Mouse (Mus musculus): ENCODE data around the gene Arvcf.

Gene Arvcf

GRCm38 (mm10) chr16:18411802-18412476, 64.0 kb downstream of the Arvcf start:
- DNase-seq, result no peak

GRCm38 (mm10) chr16:18413032-18413816, 65.2 kb downstream of the Arvcf start:
- no peak for DNase-seq

DNA sequence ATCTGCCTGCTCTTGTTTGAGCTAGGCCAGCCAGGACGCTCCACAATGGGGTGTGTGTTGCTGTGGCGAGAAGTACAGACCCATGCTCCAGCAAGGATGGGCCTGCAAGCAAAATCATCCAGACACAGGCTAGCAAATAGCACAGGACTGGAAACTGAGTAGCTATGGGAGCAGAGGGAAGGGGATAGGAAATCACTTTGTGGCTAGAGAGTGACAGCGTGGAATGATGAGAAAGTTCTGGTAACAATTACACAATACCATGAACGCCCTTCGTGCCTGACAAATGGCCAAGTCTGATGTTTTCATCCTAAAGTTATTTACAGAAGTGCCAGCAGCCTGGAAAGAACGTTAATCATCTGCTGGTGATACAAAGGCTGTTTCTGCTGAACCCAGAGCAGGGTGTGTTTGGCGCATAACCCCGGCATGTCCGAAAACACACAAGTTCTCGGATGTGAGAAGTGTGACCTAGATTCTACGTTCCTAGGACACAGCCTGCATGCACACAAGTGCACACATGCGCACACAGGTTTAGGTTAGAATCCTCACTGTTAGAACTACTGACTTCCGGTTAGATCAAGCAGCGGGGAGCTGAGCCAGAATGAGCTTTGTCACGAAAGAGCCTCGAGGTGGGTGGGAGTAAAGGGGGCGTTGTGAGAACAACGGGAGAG, 68.2 kb downstream of the Arvcf start:
- DNase-seq, result no peak

DNA sequence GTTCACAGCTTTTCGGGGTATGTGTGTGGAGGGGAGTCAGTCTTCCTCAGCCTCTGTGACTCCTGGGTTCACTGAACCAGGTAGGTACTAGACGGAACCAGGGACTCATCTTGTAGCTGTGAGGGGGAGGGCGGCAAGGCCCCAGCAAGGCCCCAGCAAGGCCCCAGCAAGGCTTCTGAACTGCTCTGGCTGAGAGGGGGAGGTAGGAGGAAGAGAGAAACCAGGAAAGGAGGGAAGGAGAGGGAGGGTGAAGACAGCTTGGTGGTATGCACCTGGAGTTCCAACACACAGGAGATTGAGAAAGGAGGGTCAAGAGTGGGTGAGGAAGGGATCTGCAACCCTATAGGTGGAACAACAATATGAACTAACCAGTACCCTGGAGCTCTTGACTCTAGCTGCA, 68.9 kb downstream of the Arvcf start:
- DNase-seq, result no peak

DNA sequence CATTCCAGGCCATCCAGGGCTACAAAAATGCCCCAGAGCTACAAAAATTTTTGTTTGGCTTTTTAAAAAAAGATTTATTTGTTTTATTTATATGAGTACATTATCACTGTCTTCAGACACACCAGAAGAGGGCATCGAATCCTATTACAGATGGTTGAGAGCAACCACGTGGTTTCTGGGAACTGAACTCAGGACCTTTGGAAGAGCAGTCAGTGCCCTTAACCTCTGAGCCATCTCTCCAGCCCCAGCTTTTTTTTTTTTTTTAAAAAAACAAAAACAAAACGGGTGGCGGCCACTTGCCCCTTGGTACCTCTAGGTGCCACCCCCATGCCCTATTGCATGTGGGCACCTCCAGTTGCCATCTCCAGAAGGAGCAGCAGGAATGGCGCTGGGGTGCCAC, 69.5 kb downstream of the Arvcf start:
- no peak for DNase-seq

DNA sequence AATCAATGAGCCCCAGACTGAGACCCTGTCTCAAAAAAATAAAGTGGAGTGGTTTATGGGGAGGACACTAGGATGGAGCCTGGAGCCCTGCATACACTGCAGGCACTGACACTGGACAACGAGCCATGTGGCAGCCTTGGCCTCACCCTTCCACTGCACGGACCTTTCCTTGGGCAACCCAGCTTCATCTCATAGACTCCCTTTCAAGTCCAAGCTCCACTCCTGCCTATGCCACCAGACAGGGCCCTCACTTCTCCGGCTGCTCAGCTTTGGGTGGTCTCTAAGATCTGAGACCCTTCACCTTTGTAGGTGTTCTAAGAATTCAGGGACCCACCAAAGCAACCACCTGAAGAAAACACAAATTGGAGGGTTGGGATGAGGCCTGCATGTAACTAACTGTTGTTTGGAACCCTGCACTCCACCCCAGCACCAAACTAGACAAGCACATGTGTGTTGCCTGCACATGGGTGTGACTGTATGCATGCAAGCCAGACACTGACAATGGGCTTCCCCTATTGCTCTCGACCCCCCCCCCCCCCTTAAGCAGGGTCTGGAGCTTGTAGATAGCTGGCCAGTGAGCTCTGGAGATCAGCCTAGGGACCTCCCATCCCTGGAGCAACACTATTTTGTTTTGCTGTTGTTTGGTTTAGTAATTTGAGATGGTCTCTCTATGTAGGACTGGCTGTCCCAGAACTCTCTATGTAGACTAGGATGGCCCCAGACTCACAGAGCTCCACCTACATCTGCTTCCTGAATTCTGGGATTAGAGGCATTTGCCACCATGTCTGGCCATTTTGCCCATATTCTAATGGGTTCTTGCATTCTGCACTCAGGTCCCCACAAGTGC, 71.0 kb downstream of the Arvcf start:
- DNase-seq, result no peak

- no peak for DNase-seq
These were observed 71.6 kb downstream of the Arvcf start for GRCm38 (mm10) chr16:18419603-18420026.

DNA sequence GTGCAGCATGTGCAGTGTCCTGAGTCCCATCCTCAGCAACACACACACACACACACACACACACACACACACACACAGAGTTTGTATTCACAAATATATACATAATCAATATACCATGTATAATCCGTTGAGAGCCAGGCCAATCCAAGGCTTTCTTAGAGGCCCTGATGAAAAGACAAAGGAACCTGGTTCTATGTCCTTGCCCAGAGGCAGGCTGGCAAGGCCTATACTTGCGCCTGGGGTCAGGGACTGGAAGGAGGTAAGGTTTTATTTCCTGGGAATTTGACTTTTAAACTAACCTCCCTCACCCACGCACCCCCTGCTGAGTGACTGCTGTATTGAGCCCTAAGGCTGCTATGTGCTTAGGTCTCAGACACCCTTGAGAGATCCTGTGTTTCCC, 72.6 kb downstream of the Arvcf start:
- DNase-seq, result no peak

DNA sequence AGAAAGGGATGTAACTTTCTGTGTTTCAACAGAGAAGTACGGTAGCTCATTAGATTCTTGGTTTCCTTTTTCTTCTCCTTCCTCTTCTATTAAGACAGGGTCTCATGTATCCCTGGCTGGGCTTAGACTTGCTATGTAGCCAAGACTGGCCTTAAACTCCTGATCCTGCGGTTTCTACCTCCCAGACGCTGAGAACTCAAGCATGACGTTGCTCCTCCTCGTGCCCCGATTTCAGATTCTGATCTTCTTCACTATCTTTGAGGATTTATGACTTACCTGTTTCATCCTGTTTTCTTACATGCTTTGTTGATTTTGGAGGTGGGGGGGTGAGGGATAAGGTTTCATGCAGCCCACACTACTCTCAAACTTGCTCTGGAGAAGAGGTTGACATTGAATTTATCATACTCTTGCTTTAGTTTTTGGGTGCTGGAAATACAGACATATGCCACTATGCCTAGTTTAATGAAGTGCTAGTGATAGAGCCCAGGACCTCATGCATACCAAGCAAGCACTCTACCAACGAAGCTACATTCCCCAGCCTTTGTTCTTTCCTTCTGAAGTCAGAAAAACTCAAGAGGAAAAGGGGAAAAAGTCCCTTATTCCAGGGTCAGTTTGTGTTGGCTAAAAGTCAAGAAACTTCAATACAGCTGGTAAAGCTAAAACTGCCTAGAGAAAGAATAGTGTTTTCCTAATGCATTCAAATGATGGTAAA, 75.4 kb downstream of the Arvcf start:
- no peak for DNase-seq

- no peak for DNase-seq
These were observed 75.9 kb downstream of the Arvcf start for GRCm38 (mm10) chr16:18423915-18424265.

DNA sequence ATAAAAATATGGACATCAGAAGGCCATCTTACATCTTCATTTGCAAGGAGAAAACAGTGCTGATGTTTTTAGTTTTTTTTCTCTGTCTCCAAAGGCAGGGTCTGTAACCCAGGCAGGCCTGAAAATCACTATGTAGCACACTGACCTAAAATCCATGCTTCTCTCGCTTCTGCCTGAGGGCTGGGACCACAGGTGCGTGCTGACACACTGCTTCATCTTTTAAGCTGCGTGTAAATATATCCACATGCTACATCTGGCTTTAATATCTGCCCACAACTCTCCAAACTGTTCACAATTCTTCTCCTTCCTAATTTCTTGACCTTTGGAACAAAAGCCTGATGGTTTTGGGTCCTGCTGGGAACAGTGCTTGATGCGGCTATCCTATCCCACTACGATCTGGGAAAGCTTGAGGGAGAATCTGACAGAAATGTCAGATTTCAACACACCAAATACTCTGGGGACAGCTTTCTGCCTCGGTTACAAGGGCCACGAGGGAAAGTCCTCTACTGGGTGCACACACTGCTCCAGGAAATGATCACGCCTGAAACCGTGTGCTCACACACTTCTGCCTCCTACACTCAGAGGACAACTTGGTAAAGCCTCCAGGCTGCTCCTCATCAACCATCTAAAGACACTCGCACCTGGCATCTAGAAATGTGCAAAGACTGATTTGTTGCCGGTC, 76.5 kb downstream of the Arvcf start:
- DNase-seq, result no peak

DNA sequence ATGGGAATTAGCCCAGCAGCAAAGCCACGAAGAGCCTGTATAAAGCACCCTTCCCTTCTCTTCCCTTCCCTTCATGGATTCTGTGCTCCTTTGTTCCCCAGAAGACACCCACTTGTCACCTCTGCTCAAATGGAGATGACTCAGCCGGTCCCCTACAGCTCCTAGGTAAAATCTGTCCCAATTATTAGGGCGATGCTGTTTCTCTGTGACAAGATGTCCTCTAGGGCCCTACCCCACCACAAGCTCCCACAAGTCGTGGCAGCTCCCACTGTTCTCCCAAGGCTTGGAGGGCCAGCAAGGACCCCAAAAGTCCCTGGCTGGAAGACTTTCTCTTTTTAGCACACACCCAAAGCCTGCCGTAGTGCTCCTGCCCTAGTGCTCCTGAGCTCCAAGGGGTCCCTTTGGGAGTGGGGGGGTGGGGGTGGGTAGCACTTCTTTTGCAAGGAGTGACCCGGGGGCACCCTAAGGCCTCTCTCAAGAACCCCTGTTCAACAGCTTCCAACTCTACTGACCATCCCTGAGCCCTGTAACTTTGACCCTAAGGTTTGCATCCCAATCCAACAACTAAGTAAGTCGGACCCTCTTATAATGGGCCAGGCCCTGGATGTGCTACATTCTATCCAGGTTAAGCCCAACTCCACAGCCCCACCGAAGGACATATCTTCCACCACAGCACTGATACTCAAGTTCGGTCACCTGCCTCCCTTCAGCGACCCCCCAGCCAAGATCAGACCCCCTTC, 77.7 kb downstream of the Arvcf start:
- DNase-seq, result no peak

DNA sequence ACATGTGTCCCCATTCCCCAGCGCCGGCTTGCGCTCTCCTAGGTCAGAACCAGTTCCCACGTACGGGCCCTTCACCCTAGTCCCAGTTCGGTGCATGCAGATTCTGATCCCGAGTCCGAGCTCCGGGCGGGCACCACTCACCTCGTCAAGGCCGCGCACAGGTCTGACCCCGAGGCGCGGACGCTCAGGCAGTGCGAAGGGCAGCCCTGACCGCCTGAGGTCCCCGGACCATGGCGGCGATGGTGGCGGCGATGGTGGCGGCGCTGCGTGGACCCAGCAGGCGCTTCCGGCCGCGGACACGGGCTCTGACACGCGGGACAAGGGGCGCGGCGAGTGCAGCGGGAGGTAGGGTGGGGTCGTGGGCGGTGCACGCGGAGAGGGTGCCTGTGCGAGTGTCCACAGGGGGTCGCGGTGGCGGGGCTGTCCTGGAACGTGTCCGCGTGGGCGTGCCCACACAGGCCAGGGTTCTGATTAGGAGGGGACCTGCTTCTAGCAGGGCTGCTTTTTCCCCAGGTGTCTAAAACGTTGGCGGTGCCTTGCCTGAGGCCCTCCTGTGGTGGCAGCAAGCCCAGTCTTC, 78.3 kb downstream of the Arvcf start, which contains the start of gene Txnrd2:
Gene Txnrd2 (plus strand): TSS at position 170 of the 577 bp plus-strand sequence.
- peak; percentile 87 for DNase-seq

DNA sequence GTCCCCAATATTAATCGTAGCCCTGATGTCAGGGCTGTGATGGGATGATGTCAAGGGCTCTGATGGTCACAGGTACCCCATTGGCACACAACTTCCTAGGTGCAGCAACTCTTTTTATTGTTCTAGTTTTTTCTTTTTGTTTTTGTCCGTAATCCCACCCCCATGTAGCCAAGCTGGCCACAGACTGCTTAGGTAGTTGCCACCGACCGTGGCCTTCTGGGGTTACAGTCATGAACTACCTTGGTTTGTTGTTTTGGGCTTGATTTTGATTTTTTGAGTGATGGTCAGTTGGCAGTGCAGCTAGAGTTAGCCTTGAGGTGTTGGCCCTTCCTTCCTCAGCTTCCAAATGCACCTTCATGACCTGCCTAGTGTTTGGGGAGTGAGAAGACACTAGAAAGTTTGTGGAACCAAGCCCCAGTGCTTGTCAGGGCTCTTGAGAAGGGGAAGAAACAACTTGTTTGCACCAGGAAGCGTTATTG, 78.9 kb downstream of the Arvcf start, which contains the start of gene Comt:
Gene Comt (minus strand): TSS at position 51 of the 479 bp plus-strand sequence.
- DNase-seq, result no peak

DNA sequence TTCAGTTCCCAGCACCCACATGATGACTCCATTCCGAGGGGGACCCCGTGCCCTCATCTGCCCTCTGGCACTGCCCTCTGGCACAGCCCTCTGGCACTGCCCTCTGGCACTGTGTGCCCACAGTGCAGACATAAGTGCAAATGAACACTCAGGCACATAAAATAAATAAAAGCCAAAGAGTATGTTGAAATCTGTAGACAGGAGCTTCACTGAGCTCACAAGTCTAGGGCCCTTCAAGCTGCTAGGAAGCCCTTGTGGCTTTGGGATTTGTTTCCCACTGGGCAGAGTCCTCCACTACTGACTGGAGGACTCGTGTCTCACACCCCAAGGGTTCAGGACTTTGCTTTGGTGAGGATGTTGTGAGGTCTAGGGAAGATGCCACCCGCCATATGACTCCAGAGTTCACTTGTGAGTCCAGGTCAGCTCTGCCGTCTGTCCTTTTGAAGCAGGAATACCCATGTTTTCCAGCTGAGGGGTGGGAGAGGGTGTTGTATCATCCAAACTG, 80.1 kb downstream of the Arvcf start:
- DNase-seq, result no peak

DNA sequence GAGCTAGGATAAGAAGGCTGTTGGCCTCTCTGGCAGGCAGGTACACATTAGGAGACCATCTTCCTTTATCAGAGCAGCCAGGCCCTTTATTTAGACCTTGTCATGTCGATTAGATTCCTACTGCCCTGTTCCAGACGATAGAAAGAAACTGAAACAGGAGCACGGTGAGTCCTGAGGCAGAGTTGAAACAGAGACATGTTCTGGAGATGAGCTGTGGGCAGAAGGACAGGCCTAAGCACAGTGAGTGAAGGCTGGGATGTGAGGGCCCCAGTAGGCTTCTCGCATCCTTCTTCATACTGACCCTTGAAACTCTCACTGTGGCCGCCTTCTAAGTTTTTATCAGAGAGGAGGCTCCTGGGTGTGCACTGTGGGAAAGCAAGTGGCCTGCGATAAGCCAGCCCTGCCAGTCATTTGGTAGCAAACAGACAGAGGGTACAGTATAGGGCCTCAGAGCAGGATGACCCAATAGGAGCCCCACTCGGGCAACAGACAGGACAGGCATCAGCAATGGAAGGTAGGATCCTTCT, 80.6 kb downstream of the Arvcf start:
- DNase-seq, result no peak

DNA sequence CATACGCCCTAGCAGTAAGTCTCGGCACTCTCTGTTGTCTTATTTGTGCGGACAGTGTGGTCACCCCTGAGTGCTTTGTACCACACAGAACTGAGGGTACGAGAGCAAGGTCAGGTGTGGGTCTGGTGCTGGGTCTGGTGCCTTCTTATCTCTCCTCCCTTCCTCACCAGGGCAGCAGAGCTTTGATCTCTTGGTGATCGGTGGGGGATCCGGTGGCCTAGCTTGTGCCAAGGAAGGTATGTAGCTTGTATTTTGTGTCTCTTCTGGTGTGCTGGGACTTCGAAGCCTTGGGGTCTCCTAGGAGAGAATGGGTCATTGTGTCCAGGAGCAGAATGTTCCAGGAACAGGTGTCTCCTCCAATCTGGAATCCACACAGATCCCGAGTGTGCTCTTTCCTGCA, 81.7 kb downstream of the Arvcf start:
- no peak for DNase-seq

DNA sequence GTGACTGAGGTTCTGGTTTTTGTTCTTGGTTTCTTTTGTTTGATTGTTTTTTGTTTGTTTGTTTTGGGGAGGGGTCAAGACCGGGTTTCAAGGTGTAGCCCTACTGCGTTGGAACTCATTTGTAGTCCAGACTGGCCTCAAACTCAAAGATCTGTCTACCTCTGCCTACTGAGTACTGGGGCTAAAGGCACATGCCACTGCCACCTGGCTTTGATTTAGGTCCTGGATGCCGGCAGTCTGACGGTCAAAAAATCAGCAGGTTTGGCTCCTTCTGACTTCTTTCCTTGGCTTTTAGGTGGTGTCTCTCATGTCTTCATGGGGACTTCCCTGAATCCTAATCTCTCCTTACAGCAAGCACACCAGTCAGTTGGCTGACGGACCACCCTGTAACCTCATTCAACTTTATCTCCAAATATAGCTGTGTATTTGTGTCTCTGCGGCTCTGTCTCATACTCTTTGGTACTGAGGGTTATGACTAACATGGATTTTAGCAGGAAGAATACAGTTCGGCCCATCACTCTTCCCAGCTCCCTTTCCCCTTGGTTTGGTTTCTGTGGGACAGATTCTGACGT, 82.7 kb downstream of the Arvcf start:
- no peak for DNase-seq

DNA sequence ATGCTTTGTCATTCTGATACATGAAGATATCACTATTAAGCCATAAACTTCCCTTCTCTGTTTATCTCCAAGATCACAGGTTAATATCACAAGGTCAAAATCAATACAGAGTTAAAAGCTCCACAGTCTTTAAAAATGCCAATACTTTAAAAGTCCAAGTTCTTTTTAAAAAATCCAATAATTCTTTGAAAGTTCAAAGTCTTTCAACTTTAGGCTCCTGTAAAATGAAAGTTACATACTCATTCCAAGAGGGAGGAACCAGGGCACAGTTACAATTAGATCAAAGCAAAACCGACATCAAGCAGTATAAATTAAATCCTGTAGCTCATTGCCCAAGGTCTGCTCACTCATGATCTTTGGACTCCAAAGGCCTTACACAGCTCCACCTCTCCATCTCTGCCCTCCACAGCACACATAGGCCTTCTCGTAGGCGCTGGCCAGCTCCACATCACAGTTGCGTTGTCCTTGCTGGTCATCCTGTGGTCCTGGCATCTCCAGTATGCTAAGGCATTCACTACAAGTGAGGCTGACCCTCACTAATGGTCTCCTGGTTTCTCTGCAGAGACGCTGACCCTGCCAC, 85.4 kb downstream of the Arvcf start:
- no peak for DNase-seq

Measured in cerebellum, adult 9-10 months (tissue).